Mouse (Mus musculus) bone marrow macrophage, adult 2 months (primary cell): ENCODE results near the gene Nfatc2ip.

Experiments
- CTCF ChIP-seq: IDR thresholded peaks from 2 replicates; pipeline ENCODE4 v1.5.1; 2012; ENCODE audit warnings: low read depth, mild to moderate bottlenecking, low read length, moderate library complexity
- POLR2A ChIP-seq: IDR thresholded peaks from 2 replicates; pipeline ENCODE4 v1.6.1; 2012; ENCODE audit warnings: mild to moderate bottlenecking, low read depth, low read length, borderline replicate concordance

GRCm38 (mm10) chr7:126376903-126377277 lies 19.6 kb downstream of the Nfatc2ip start:
- TF ChIP-seq CTCF: no peak
- no peak for TF ChIP-seq POLR2A
